Mouse (Mus musculus) neural tube, embryonic 15.5 days (tissue): Measurements from ENCODE around the gene Ubxn6. TPM values are rescaled to one million over a fixed set of nuclear protein-coding genes. Genes with fewer than 3 reads are reported as not detected.

Experiments used
- ATAC-seq: fragments of 200-750 bp; cut with Nextera tagmentation; 2 replicates; pipeline ENCODE4 v1.8.0; 2017; ENCODE audit warnings: mild to moderate bottlenecking, moderate TSS enrichment, moderate library complexity; ENCODE audit not compliant: low FRiP score
- H3K27ac ChIP-seq: fragments of 300-500 bp; sonication (generic); replicated peaks from 2 replicates; pipeline ENCODE4 v1.5.1; 2015; ENCODE audit warnings: mild to moderate bottlenecking, inconsistent platforms
- H3K27me3 ChIP-seq: fragments of 300-500 bp; sonication (generic); replicated peaks from 2 replicates; pipeline ENCODE4 v1.6.1; 2015; ENCODE audit warnings: inconsistent platforms
- H3K36me3 ChIP-seq: fragments of 300-500 bp; sonication (generic); 2 replicates; pipeline ENCODE4 v1.6.1; 2015; ENCODE audit warnings: inconsistent platforms
- H3K4me1 ChIP-seq: fragments of 300-500 bp; sonication (generic); 2 replicates; pipeline ENCODE4 v1.6.1; 2015; ENCODE audit warnings: inconsistent platforms
- H3K4me2 ChIP-seq: fragments of 300-500 bp; sonication (generic); 2 replicates; pipeline ENCODE4 v1.6.1; 2015; ENCODE audit warnings: inconsistent platforms, mild to moderate bottlenecking, moderate library complexity
- H3K4me3 ChIP-seq: fragments of 300-500 bp; sonication (generic); replicated peaks from 2 replicates; pipeline ENCODE4 v1.5.1; 2015; ENCODE audit warnings: mild to moderate bottlenecking, inconsistent platforms
- H3K9ac ChIP-seq: fragments of 300-500 bp; sonication (generic); replicated peaks from 2 replicates; pipeline ENCODE4 v1.6.1; 2015; ENCODE audit warnings: mild to moderate bottlenecking, inconsistent platforms
- H3K9me3 ChIP-seq: fragments of 300-500 bp; sonication (generic); replicated peaks from 2 replicates; pipeline ENCODE4 v1.6.1; 2016; ENCODE audit warnings: inconsistent platforms
- WGBS: fragments of 180-500 bp; shearing (Covaris S2); methylation state at CpG from one replicate; pipeline ENCODE4 v1.1.7; 2015; ENCODE audit warnings: mixed read lengths; 5-methylcytosine and 5-hydroxymethylcytosine counted together
- polyA plus RNA-seq: library from polyadenylated mRNA; unstranded; fragments of >200 nt; fragmentation: Nextera tagmentation; extraction: Ambion mirVana; gene quantifications from 2 replicates; pipeline ENCODE4 v1.2.1, GENCODE M21; 2015

Ubxn6 gene
- polyA plus RNA-seq, 1 experiment from 2014 or later, result 79.4 TPM

- Histone ChIP-seq H3K27ac (peak overlapping the region; percentile 37), H3K4me1 (peaks cover 42% of the 10 kb centered on the region), H3K9me3 (no peaks in the 10 kb centered on the region), H3K9ac (no peak overlapping the region), H3K36me3 (peaks cover 38% of the 10 kb centered on the region), H3K4me3 (no peak overlapping the region), H3K4me2 (no peak overlapping the region), H3K27me3 (no peaks in the 10 kb centered on the region)
- WGBS, result 86% methylated on average over 4 of the region's 4 CpGs
- no peak for ATAC-seq
These were observed 53.5 kb downstream of the Ubxn6 start for GRCm38 (mm10) chr17:56021161-56021910.

GRCm38 (mm10) chr17:56020400-56021084 is 54.3 kb downstream of the Ubxn6 start:
- no peaks in the 10 kb centered on the region for H3K9me3 ChIP-seq
- H3K27ac ChIP-seq, result peak overlapping the region; percentile 35
- H3K4me2 ChIP-seq, result no peak overlapping the region
- no peaks in the 10 kb centered on the region for H3K27me3 ChIP-seq
- H3K4me1 ChIP-seq, result peaks cover 35% of the 10 kb centered on the region
- 94% methylated on average over 6 of the region's 6 CpGs for WGBS
- H3K4me3 ChIP-seq, result no peak overlapping the region
- ATAC-seq, result no peak
- H3K36me3 ChIP-seq, result peaks cover 46% of the 10 kb centered on the region
- no peak overlapping the region; the same call in 1 of the 2 replicates for H3K9ac ChIP-seq

GRCm38 (mm10) chr17:56018347-56019131 is 56.3 kb downstream of the Ubxn6 start:
- Histone ChIP-seq H3K27me3 (no peaks in the 10 kb centered on the region), H3K36me3 (peaks cover 60% of the 10 kb centered on the region), H3K4me3 (no peak overlapping the region), H3K27ac (peak overlapping the region; percentile 54; the same call in 1 of the 2 replicates), H3K9me3 (no peaks in the 10 kb centered on the region), H3K4me2 (no peak overlapping the region), H3K9ac (no peak overlapping the region), H3K4me1 (peaks cover 30% of the 10 kb centered on the region)
- whole genome bisulfite sequencing, result 72% methylated on average over 20 of the region's 20 CpGs
- peak; percentile 37 for ATAC-seq

- ATAC-seq, result 0 out of 2 replicates have a peak, but pooled peaks have one; percentile 0
- no peak overlapping the region for H3K4me3 ChIP-seq
- no peaks in the 10 kb centered on the region for H3K27me3 ChIP-seq
- peaks cover 23% of the 10 kb centered on the region for H3K4me1 ChIP-seq
- H3K27ac ChIP-seq, result peak overlapping the region; percentile 54; the same call in 1 of the 2 replicates
- H3K4me2 ChIP-seq, result no peak overlapping the region
- no peaks in the 10 kb centered on the region for H3K9me3 ChIP-seq
- peaks cover 67% of the 10 kb centered on the region for H3K36me3 ChIP-seq
- WGBS, result 94% methylated on average over 7 of the region's 7 CpGs
- H3K9ac ChIP-seq, result no peak overlapping the region
These were observed 57.0 kb downstream of the Ubxn6 start for GRCm38 (mm10) chr17:56017848-56018247.

Other genes starting within 250 kb of the Ubxn6 start
- gene Zfp119a, start 196.1 kb downstream of the Ubxn6 start, polyA plus RNA-seq, result 10.8 and 11.2 TPM in 2 replicates
- gene Zfp959, start 182.9 kb downstream of the Ubxn6 start, polyA plus RNA-seq, result 14.7 and 14.8 TPM in 2 replicates
- gene Zfp119b, start 125.5 kb downstream of the Ubxn6 start, polyA plus RNA-seq, result 9.2 and 9.3 TPM in 2 replicates
- 7.4 and 9.0 TPM in 2 replicates for gene Ebi3, start 122.4 kb downstream of the Ubxn6 start, polyA plus RNA-seq
- 19.5 and 23.5 TPM in 2 replicates for gene Yju2, start 115.9 kb downstream of the Ubxn6 start, polyA plus RNA-seq
- 152 and 195 TPM in 2 replicates for gene Shd, start 104.6 kb downstream of the Ubxn6 start, polyA plus RNA-seq
- 189 and 228 TPM in 2 replicates for gene Fsd1, start 88.5 kb downstream of the Ubxn6 start, polyA plus RNA-seq
- 7.3 and 11.5 TPM in 2 replicates for gene Stap2, start 69.4 kb downstream of the Ubxn6 start, polyA plus RNA-seq
- gene Mpnd, start 69.3 kb downstream of the Ubxn6 start, polyA plus RNA-seq, result 121 and 130 TPM in 2 replicates
- gene Sh3gl1, start 38.4 kb downstream of the Ubxn6 start, polyA plus RNA-seq, result 105 and 114 TPM in 2 replicates
- gene Chaf1a, start 34.6 kb downstream of the Ubxn6 start, polyA plus RNA-seq, result 4.0 and 10.1 TPM in 2 replicates
- gene Hdgfl2, start 4.6 kb upstream of the Ubxn6 start, polyA plus RNA-seq, result 124 and 134 TPM in 2 replicates
- 0.09 and 0.10 TPM in 2 replicates for gene Plin4, start 34.8 kb upstream of the Ubxn6 start, polyA plus RNA-seq
- 2.4 and 2.7 TPM in 2 replicates for gene Plin5, start 42.6 kb upstream of the Ubxn6 start, polyA plus RNA-seq
- 0.22 and 0.63 TPM in 2 replicates for gene Lrg1, start 47.0 kb upstream of the Ubxn6 start, polyA plus RNA-seq
- 12.3 and 16.2 TPM in 2 replicates for gene Sema6b, start 65.3 kb upstream of the Ubxn6 start, polyA plus RNA-seq
- gene Tnfaip8l1, start 87.4 kb upstream of the Ubxn6 start, polyA plus RNA-seq, result 10.5 and 10.6 TPM in 2 replicates
- gene Mydgf, start 108.9 kb upstream of the Ubxn6 start, polyA plus RNA-seq, result 80.3 and 82.3 TPM in 2 replicates
- gene Dpp9, start 143.9 kb upstream of the Ubxn6 start, polyA plus RNA-seq, result 22.4 and 27.2 TPM in 2 replicates
- gene Fem1a, start 181.8 kb upstream of the Ubxn6 start, polyA plus RNA-seq, result 16.2 and 16.9 TPM in 2 replicates
- gene Ticam1, start 201.8 kb upstream of the Ubxn6 start, polyA plus RNA-seq, result 1.2 and 2.9 TPM in 2 replicates
- 13.2 and 28.7 TPM in 2 replicates for gene Plin3, start 217.8 kb upstream of the Ubxn6 start, polyA plus RNA-seq
- gene Arrdc5, start 225.3 kb upstream of the Ubxn6 start, polyA plus RNA-seq, result 0.34 TPM in 1 of 2 replicates, not detected in the other
- 13.8 and 59.4 TPM in 2 replicates for gene Uhrf1, start 228.3 kb upstream of the Ubxn6 start, polyA plus RNA-seq